Mouse (Mus musculus) macrophage (primary cell): ENCODE data around the gene Itsn1. TPM values are rescaled to one million over a fixed set of nuclear protein-coding genes. Genes with fewer than 3 reads are reported as not detected.

Experiments
- H3K27ac ChIP-seq: fragments of 350-480 bp; formaldehyde crosslinking; 2 replicates; pipeline ENCODE4 v1.9.0; 2021
- H3K36me3 ChIP-seq: fragments of 350-480 bp; formaldehyde crosslinking; 2 replicates; pipeline ENCODE4 v1.9.0; 2021; ENCODE audit errors: inconsistent target
- H3K4me3 ChIP-seq: fragments of 350-480 bp; formaldehyde crosslinking; 2 replicates; pipeline ENCODE4 v1.9.0; 2021; ENCODE audit errors: inconsistent target
- H3K79me2 ChIP-seq: fragments of 350-480 bp; formaldehyde crosslinking; 2 replicates; pipeline ENCODE4 v1.9.0; 2021; ENCODE audit errors: inconsistent target
- WGBS: methylation state at CpG from one replicate; pipeline ENCODE4 v1.1.7; 2026; ENCODE audit warnings: inconsistent platforms; ENCODE audit not compliant: missing documents; 5-methylcytosine and 5-hydroxymethylcytosine counted together
- polyA plus RNA-seq: library from polyadenylated mRNA; stranded (reverse); fragments of 250-400 nt; gene quantifications from 3 replicates; pipeline ENCODE4 v1.2.4, GENCODE M21; 2018; ENCODE audit warnings: inconsistent platforms

Gene Itsn1
- polyA plus RNA-seq, 1 experiment from 2014 or later: 216 TPM

DNA sequence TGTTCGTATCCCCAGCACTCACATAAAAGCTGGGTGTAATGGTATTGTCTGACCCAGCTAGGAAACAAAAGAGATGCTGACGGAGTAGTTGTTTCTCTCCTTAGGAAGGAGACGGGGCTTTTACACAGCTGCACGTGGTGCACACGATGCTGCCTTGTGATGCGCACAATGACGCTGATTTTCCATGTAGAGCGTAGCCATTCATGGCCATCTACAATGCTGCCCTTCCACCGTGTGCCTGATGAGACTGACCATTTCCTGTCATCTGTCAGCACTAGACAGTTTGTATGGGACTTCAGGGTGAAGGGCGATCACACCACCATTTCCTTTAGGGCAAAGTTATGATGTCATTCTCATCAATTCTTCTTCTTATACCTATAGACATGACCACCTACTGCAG lies 239.6 kb downstream of the Itsn1 start:
- Histone ChIP-seq H3K27ac (no peak overlapping the region), H3K4me3 (no peak overlapping the region), H3K79me2 (no peaks in the 10 kb centered on the region), H3K36me3 (no peaks in the 10 kb centered on the region)
- WGBS: 72% methylated on average over 10 of the region's 10 CpGs

DNA sequence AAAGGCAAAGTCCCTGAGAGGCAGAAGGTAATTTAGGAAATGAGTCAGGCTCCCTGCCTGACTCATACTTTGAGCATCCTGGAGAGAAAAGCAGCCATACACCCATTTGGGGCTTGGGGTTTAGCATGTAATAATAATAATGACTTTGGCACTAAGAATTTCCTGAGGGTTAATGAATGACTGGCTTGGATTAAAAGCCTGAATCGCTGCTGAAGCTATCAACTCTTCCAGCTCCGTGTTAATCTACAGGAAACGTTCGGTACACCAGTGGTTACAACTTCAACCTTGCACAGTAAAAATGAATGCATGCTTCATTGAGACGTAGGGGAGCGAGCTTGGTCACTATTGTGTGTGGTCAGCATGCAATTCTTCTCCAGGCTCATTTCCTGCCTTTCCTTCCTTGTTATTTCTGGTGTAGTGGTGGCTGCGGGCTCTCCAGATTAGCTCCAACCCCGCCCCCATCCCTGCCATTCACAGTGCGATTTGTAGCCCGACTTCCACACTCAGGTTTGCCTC lies 240.5 kb downstream of the Itsn1 start:
- no peak overlapping the region for H3K4me3 ChIP-seq
- no peaks in the 10 kb centered on the region for H3K36me3 ChIP-seq
- no peaks in the 10 kb centered on the region for H3K79me2 ChIP-seq
- H3K27ac ChIP-seq: no peak overlapping the region
- 32% methylated on average over 10 of the region's 10 CpGs for WGBS

Other genes with a start within 250 kb of the Itsn1 start
- gene Ifnar1, start 244.0 kb upstream of the Itsn1 start, polyA plus RNA-seq: 64.7 to 104 TPM (median 89.0 TPM) in 3 replicates
- gene Ifngr2, start 182.2 kb upstream of the Itsn1 start, polyA plus RNA-seq: 53.8 to 84.8 TPM (median 83.9 TPM) in 3 replicates
- gene Tmem50b, start 131.5 kb upstream of the Itsn1 start, polyA plus RNA-seq: 30.7 to 45.3 TPM (median 34.4 TPM) in 3 replicates
- gene Dnajc28, start 110.3 kb upstream of the Itsn1 start, polyA plus RNA-seq: 1.9 to 6.9 TPM (median 5.2 TPM) in 3 replicates
- 25.7 to 72.6 TPM (median 28.7 TPM) in 3 replicates for gene Gart, start 82.3 kb upstream of the Itsn1 start, polyA plus RNA-seq
- 164 to 188 TPM (median 188 TPM) in 3 replicates for gene Son, start 81.8 kb upstream of the Itsn1 start, polyA plus RNA-seq
- 4.9 to 12.7 TPM (median 6.0 TPM) in 3 replicates for gene Donson, start 40.5 kb upstream of the Itsn1 start, polyA plus RNA-seq
- 20.6 to 32.6 TPM (median 28.8 TPM) in 3 replicates for gene Cryzl1, start 306 bp upstream of the Itsn1 start, polyA plus RNA-seq